Mouse (Mus musculus): Measurements from ENCODE around the gene Chad. TPM values are rescaled to one million over a fixed set of nuclear protein-coding genes. Genes with fewer than 3 reads are reported as not detected.

Chad gene
- polyA plus RNA-seq, 1 experiment from 2014 or later, result 0.36 TPM

DNA sequence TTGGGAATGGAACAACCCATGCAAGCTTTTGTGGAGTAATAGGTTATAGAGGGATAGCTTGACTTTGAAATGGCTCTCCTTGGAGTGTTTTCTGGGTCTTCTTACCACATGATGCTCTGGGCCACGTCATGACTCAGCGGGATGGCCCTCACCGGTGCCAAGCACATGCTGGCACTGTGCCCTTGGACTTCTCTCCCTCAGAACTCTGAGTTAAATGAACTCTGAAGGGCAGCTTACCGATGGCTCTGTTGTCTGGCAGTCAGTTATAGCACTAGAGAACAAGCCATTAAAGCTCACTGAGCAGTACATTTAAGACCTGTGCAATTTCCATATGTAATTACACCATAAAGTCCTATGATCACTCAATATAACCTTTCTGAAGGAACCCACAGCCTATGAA lies 32.5 kb downstream of the Chad start:
- Histone ChIP-seq H3K27me3 (replicated peaks) (no peaks in the 10 kb centered on the region), H3K27ac (ENCODE audit: poor library complexity, severe bottlenecking) (no peak overlapping the region), H3K9ac (no peak overlapping the region), H3K4me2 (no peak overlapping the region), H3K36me3 (no peaks in the 10 kb centered on the region), H3K4me3 (no peak overlapping the region), H3K4me1 (replicated peaks) (no peaks in the 10 kb centered on the region; the same call in 1 of the 2 replicates), H3K9me3 (replicated peaks) (no peaks in the 10 kb centered on the region)
- ATAC-seq (ENCODE audit: insufficient number of reproducible peaks, low FRiP score), result no peak
- WGBS, result 85% methylated on average over 4 of the region's 4 CpGs

- Histone ChIP-seq H3K4me1 (replicated peaks) (no peaks in the 10 kb centered on the region; the same call in 1 of the 2 replicates), H3K4me3 (no peak overlapping the region), H3K9ac (no peak overlapping the region), H3K36me3 (no peaks in the 10 kb centered on the region), H3K27ac (ENCODE audit: poor library complexity, severe bottlenecking) (no peak overlapping the region), H3K27me3 (replicated peaks) (no peaks in the 10 kb centered on the region), H3K4me2 (no peak overlapping the region), H3K9me3 (replicated peaks) (no peaks in the 10 kb centered on the region)
- no peak for ATAC-seq (ENCODE audit: insufficient number of reproducible peaks, low FRiP score)
- 63% methylated on average over 6 of the region's 6 CpGs for WGBS
Measured at GRCm38 (mm10) chr11:94598437-94599120, 33.7 kb downstream of the Chad start.

- no peaks in the 10 kb centered on the region; the same call in 1 of the 2 replicates for H3K4me1 ChIP-seq (replicated peaks)
- no peaks in the 10 kb centered on the region for H3K27me3 ChIP-seq (replicated peaks)
- no peak overlapping the region for H3K9ac ChIP-seq
- no peaks in the 10 kb centered on the region for H3K36me3 ChIP-seq
- no peak overlapping the region for H3K4me3 ChIP-seq
- no peak for ATAC-seq (ENCODE audit: insufficient number of reproducible peaks, low FRiP score)
- 87% methylated on average over 7 of the region's 7 CpGs for WGBS
- H3K27ac ChIP-seq (ENCODE audit: poor library complexity, severe bottlenecking), result no peak overlapping the region
- H3K4me2 ChIP-seq, result no peak overlapping the region
- H3K9me3 ChIP-seq (replicated peaks), result no peaks in the 10 kb centered on the region
Measured at GRCm38 (mm10) chr11:94600447-94600846, 35.6 kb downstream of the Chad start.

GRCm38 (mm10) chr11:94601321-94602281 lies 36.8 kb downstream of the Chad start, which contains the start of gene Acsf2:
Gene Acsf2 (minus strand): TSS chr11:94601871.
- no peak within 1 kb of the TSS for H3K27ac ChIP-seq (ENCODE audit: poor library complexity, severe bottlenecking)
- H3K9me3 ChIP-seq (replicated peaks), result no peaks in the 10 kb centered on the region
- no peaks in the 10 kb centered on the region for H3K36me3 ChIP-seq
- H3K4me2 ChIP-seq, result peak within 1 kb of the TSS; percentile 79
- ATAC-seq (ENCODE audit: insufficient number of reproducible peaks, low FRiP score), result peak; percentile 86
- peak within 1 kb of the TSS; percentile 71 for H3K9ac ChIP-seq
- peak within 1 kb of the TSS; percentile 57 for H3K4me3 ChIP-seq
- no peaks in the 10 kb centered on the region; the same call in 1 of the 2 replicates for H3K4me1 ChIP-seq (replicated peaks)
- WGBS, result 1% methylated on average over 52 of the region's 52 CpGs
- H3K27me3 ChIP-seq (replicated peaks), result no peaks in the 10 kb centered on the region

GRCm38 (mm10) chr11:94602356-94602955 lies 37.6 kb downstream of the Chad start:
- Histone ChIP-seq H3K9me3 (replicated peaks) (no peaks in the 10 kb centered on the region), H3K4me2 (peak overlapping the region; percentile 79), H3K9ac (peak overlapping the region; percentile 71; the same call in 1 of the 2 replicates), H3K4me3 (peak overlapping the region; percentile 57), H3K4me1 (replicated peaks) (no peaks in the 10 kb centered on the region; the same call in 1 of the 2 replicates), H3K36me3 (no peaks in the 10 kb centered on the region), H3K27me3 (replicated peaks) (no peaks in the 10 kb centered on the region), H3K27ac (ENCODE audit: poor library complexity, severe bottlenecking) (no peak overlapping the region)
- WGBS, result 55% methylated on average over 11 of the region's 11 CpGs
- no peak for ATAC-seq (ENCODE audit: insufficient number of reproducible peaks, low FRiP score)

- Histone ChIP-seq H3K27me3 (replicated peaks) (0 out of 2 replicates have a peak, but pooled peaks cover 9% of the 10 kb centered on the region), H3K9me3 (replicated peaks) (no peaks in the 10 kb centered on the region), H3K4me2 (no peak overlapping the region), H3K4me1 (replicated peaks) (no peaks in the 10 kb centered on the region), H3K4me3 (no peak overlapping the region), H3K36me3 (no peaks in the 10 kb centered on the region), H3K27ac (ENCODE audit: poor library complexity, severe bottlenecking) (no peak overlapping the region), H3K9ac (no peak overlapping the region)
- WGBS, result 74% methylated on average over 4 of the region's 4 CpGs
- ATAC-seq (ENCODE audit: insufficient number of reproducible peaks, low FRiP score), result no peak
Measured at GRCm38 (mm10) chr11:94610744-94611740, 46.2 kb downstream of the Chad start.

DNA sequence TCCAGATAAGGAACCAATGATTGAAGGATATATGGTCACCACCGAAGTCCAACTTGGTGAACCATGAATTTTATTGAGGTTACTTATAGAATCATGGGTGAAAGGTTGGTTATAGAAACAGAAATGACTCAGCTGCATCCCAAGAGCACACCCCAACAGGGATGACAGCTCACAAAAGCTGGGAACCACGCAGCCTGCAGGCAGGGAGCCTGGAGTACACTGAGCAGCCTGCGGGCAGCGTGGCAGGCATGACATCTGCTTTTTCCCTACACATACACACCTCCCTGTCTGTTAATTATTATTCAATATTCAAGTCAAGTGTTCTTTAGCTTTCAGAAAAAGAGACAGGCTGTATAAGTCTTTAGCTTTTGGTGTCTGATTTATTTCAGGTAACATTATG lies 49.8 kb downstream of the Chad start:
- H3K4me3 ChIP-seq, result no peak overlapping the region
- 0 out of 2 replicates have a peak, but pooled peaks cover 4% of the 10 kb centered on the region for H3K9me3 ChIP-seq (replicated peaks)
- ATAC-seq (ENCODE audit: insufficient number of reproducible peaks, low FRiP score), result no peak
- no peak overlapping the region for H3K4me2 ChIP-seq
- H3K27ac ChIP-seq (ENCODE audit: poor library complexity, severe bottlenecking), result no peak overlapping the region
- 86% methylated on average over 4 of the region's 4 CpGs for WGBS
- H3K4me1 ChIP-seq (replicated peaks), result no peaks in the 10 kb centered on the region
- 0 out of 2 replicates have a peak, but pooled peaks cover 16% of the 10 kb centered on the region for H3K27me3 ChIP-seq (replicated peaks)
- H3K36me3 ChIP-seq, result no peaks in the 10 kb centered on the region
- H3K9ac ChIP-seq, result no peak overlapping the region

GRCm38 (mm10) chr11:94615494-94615893 lies 50.6 kb downstream of the Chad start:
- 0 out of 2 replicates have a peak, but pooled peaks cover 4% of the 10 kb centered on the region for H3K9me3 ChIP-seq (replicated peaks)
- H3K4me3 ChIP-seq, result no peak overlapping the region
- no peak overlapping the region for H3K4me2 ChIP-seq
- ATAC-seq (ENCODE audit: insufficient number of reproducible peaks, low FRiP score), result no peak
- no peaks in the 10 kb centered on the region for H3K4me1 ChIP-seq (replicated peaks)
- no peak overlapping the region for H3K27ac ChIP-seq (ENCODE audit: poor library complexity, severe bottlenecking)
- 0 out of 2 replicates have a peak, but pooled peaks cover 16% of the 10 kb centered on the region for H3K27me3 ChIP-seq (replicated peaks)
- 19% methylated on average over 4 of the region's 4 CpGs for WGBS
- H3K9ac ChIP-seq, result no peak overlapping the region
- no peaks in the 10 kb centered on the region for H3K36me3 ChIP-seq

DNA sequence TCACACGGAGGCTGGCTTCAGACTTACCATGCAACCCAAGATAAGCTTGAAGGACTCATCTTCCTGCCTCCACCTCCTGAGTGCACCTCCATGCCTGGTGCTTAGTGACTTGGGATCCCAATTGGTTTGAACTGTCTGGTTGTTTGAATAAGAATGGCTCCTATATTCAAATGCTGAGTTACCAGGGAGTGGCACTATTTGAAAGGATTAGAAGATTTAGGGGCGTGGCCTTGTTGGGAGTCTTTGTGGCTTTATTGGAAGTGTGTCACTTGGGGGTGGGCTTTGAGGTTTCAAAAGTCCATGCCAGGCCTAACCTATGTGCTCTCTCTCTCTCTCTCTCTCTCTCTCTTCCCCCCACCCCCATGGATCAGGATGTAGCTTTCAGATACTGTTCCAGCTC lies 52.8 kb downstream of the Chad start:
- H3K4me1 ChIP-seq (replicated peaks), result no peaks in the 10 kb centered on the region
- WGBS, result 80% methylated on average over 2 of the region's 2 CpGs
- ATAC-seq (ENCODE audit: insufficient number of reproducible peaks, low FRiP score), result no peak

More for the DNA sequence above, 52.8 kb downstream of the Chad start:
- Histone ChIP-seq H3K9me3 (replicated peaks) (0 out of 2 replicates have a peak, but pooled peaks cover 4% of the 10 kb centered on the region), H3K27ac (ENCODE audit: poor library complexity, severe bottlenecking) (no peak overlapping the region), H3K4me2 (no peak overlapping the region), H3K36me3 (no peaks in the 10 kb centered on the region), H3K4me3 (no peak overlapping the region), H3K9ac (no peak overlapping the region), H3K27me3 (replicated peaks) (0 out of 2 replicates have a peak, but pooled peaks cover 16% of the 10 kb centered on the region)
